Mouse (Mus musculus) lung, adult 2 months (tissue): ENCODE data around the gene Ptprm. TPM values are rescaled to one million over a fixed set of nuclear protein-coding genes. Genes with fewer than 3 reads are reported as not detected.

ENCODE experiments used
- DNase-seq: peaks from one replicate; pipeline ENCODE4 v3.0.0; 2022
- H3K4me1 ChIP-seq: fragments of 200-500 bp; 2 replicates; pipeline ENCODE4 v1.6.1; 2011; ENCODE audit warnings: low read length; ENCODE audit not compliant: control insufficient read depth, insufficient read depth
- H3K4me3 ChIP-seq: fragments of 200-500 bp; replicated peaks from 2 replicates; pipeline ENCODE3; 2011; ENCODE audit warnings: low read depth, mild to moderate bottlenecking, control low read depth, low read length; ENCODE audit errors: extremely low read depth
- CTCF ChIP-seq: fragments of 200-500 bp; IDR thresholded peaks from 2 replicates; pipeline ENCODE4 v1.5.1; 2011; ENCODE audit warnings: mild to moderate bottlenecking, low read length, control low read depth; ENCODE audit not compliant: insufficient read depth
- POLR2A ChIP-seq: fragments of 200-500 bp; IDR thresholded peaks from 2 replicates; pipeline ENCODE4 v1.6.1; 2011; ENCODE audit warnings: low read depth, mild to moderate bottlenecking, control low read depth, low read length, borderline replicate concordance; ENCODE audit errors: extremely low read depth
- WGBS: fragments of 180-500 bp; shearing (Covaris S2); methylation state at CpG from one replicate; pipeline ENCODE4 v1.1.7; 2018; 5-methylcytosine and 5-hydroxymethylcytosine counted together
- polyA plus RNA-seq: library from polyadenylated mRNA; depleted of rRNA; stranded (reverse); fragments of >200 nt; gene quantifications from 2 replicates; pipeline ENCODE4 v1.2.3, GENCODE M21; 2012

Ptprm gene
- polyA plus RNA-seq, 1 experiment, result 69.9 TPM

DNA sequence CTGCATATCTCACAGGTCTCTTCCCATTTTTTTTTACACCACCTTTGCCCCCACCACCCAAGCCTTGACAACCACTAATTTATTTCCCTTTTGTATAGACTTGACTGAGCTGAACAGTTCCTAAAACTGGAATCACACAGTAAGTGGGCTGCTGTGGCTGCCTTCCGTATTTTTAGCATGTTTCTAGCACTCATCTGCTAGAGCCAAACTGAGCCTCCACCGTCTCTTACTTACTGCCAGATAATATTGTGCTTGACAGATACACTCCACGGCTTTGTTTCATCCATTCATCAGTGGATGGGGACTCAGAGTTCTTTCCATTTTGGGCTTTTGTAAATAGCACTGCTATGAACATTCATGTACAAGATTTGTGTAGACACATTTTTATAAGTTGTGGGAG lies 381.3 kb downstream of the Ptprm start:
- no peak overlapping the region for H3K4me3 ChIP-seq
- no peaks in the 10 kb centered on the region for H3K4me1 ChIP-seq
- TF ChIP-seq CTCF (no peak), POLR2A (no peak)
- DNase-seq, result no peak
- 69% methylated on average over 3 of the region's 3 CpGs for WGBS

DNA sequence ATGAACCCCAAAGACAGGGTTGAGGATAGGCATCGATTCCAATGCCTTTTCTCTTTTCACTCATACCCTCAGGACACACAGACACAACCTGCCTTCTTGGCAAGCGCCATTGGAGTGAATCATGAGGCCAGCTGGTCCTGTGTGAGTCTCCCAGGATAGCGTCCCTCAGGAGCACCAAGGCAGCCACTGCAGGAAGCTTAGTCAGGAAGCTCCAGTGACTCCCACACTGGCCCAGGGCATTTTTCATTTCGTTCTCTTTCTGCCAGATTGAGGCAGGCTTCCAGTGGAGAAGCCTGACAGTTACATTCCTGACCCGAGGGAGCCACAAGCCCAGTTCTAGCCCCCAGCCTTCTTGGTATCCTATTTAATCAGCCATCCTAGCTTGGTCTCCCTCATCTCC lies 393.3 kb downstream of the Ptprm start:
- H3K4me3 ChIP-seq, result no peak overlapping the region
- 0 out of 2 replicates have a peak, but pooled peaks cover 2% of the 10 kb centered on the region for H3K4me1 ChIP-seq
- DNase-seq, result no peak
- WGBS, result 50% methylated on average over 5 of the region's 5 CpGs
- TF ChIP-seq CTCF (no peak), POLR2A (no peak)

DNA sequence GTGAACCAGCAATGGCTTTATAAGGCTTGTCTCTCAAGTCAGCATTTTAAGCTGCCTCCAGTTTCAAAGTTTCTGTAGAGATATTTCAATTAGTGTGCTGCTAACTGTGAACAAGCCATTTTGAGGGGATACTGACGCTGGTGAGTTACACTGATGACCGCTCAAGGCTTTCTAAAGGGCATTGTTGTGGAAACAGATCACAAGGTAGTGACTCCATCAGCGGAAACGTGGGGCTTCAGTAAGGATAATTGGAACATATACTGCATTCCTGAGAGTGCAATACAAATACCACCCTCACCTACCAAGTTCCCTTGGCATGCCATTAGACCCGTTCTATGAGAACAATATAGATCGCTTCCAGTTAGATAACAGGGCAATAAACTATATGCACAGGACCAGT lies 393.7 kb downstream of the Ptprm start:
- Histone ChIP-seq H3K4me1 (0 out of 2 replicates have a peak, but pooled peaks cover 2% of the 10 kb centered on the region), H3K4me3 (no peak overlapping the region)
- WGBS, result 81% methylated on average over 6 of the region's 6 CpGs
- TF ChIP-seq CTCF (no peak), POLR2A (no peak)
- DNase-seq, result no peak

DNA sequence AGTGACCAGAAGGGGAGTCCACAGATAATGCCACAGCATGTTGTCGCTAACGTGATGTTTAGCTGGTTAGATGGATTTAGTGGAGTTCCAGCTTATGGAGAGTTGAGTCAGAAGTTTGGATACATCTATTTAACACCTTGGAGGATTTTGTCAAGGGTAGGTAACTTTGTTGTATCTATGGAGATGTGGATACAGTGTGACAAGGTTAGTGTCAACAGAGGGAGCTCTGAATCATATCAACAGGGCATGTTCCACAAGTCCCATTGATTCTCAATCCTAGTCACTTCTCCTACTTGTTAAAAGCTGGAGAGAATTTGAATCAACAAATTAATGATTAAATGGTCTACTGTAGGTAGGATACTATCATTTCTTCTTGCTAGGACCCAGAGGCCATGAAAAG lies 394.4 kb downstream of the Ptprm start:
- H3K4me3 ChIP-seq, result no peak overlapping the region
- no peak for TF ChIP-seq CTCF
- no peak for TF ChIP-seq POLR2A
- 0 out of 2 replicates have a peak, but pooled peaks cover 2% of the 10 kb centered on the region for H3K4me1 ChIP-seq
- WGBS, result 98% methylated on average over 2 of the region's 2 CpGs
- DNase-seq, result no peak

DNA sequence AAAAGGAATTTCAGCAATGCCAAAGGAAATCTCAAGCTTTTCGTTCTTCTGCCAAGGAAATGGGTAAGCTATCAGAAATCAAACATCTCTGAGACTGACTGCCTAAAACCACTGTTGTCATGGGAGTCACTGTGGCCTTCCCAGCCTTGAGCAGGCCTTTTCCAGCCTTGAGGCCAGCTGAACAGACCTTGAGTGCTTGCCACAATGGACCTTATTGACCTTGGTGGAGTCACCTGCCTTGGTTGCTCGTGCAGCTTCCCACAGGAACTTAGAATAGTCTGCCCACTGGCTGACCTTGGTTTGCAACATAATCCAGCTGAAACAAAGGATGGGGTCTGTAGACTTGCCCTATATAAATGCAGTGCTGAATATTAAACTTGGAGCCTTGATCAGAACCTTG lies 395.5 kb downstream of the Ptprm start:
- 67% methylated on average over 2 of the region's 2 CpGs for WGBS
- no peak for DNase-seq
- H3K4me3 ChIP-seq, result no peak overlapping the region
- 0 out of 2 replicates have a peak, but pooled peaks cover 2% of the 10 kb centered on the region for H3K4me1 ChIP-seq
- TF ChIP-seq POLR2A (no peak), CTCF (no peak)

DNA sequence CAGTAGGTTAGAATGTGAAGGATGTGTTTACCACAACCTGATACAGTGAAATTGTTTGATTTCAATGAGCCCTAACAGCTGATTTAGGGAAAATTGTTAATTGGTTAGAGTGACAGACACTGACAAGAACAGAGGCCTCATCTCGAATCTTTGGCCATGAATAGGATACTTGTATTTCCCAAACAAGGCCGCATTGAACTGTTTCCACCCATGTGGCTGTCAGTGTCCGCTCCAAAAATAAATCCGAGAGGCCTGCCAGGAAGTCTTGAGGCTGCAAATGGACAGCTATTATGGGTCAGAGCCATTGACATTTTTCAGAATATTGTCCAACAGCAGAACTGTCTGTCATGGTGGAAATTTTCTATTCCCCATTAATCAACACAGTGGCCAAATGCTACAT lies 409.8 kb downstream of the Ptprm start:
- 50% methylated on average over 4 of the region's 4 CpGs for whole genome bisulfite sequencing
- Histone ChIP-seq H3K4me3 (no peak overlapping the region), H3K4me1 (no peaks in the 10 kb centered on the region)
- no peak for TF ChIP-seq CTCF
- no peak for TF ChIP-seq POLR2A
- DNase-seq, result no peak

DNA sequence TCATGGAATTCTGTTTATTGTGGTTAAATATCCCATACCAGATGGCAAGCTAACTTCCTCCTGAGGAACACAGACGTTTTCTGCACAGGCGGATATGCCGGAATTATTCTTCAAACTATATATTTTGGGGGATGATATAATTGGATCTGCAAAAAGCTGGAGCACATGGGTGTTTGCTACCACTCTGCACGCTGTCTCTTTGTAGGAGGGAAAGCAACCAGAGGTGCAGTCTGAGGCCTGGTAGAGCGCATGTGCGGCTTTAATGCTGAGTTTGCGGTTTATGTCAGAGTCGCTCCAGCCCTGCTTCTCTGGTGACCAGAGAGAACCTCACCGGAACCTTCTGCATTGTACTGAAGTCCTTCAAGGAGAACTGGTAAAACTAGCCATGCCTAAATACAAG lies 410.7 kb downstream of the Ptprm start:
- no peak for DNase-seq
- Histone ChIP-seq H3K4me3 (no peak overlapping the region), H3K4me1 (no peaks in the 10 kb centered on the region)
- TF ChIP-seq POLR2A (no peak), CTCF (no peak)
- 90% methylated on average over 9 of the region's 9 CpGs for WGBS

DNA sequence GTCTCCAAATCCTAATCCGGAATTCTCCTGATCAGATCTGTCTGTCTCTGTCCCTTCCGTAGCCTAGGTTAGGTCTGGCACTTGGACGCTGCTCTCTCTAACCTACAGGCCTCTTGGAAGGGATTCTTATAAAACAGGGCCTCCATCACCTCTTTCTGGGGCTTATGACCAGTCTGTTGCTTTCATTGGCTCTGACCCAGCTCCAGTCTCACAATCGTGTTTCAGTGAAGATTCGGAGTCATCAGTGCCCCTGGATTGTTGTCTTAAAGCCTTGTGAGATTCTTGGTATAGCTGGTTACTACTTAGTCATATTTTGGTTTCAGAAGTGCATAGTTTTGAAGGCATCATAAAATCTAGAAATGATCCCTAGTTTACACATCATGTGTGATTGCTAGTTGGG lies 428.6 kb downstream of the Ptprm start:
- DNase-seq, result no peak
- H3K4me3 ChIP-seq, result no peak overlapping the region
- no peaks in the 10 kb centered on the region for H3K4me1 ChIP-seq
- WGBS, result 90% methylated on average over 5 of the region's 5 CpGs
- no peak for TF ChIP-seq POLR2A
- TF ChIP-seq CTCF, result no peak

DNA sequence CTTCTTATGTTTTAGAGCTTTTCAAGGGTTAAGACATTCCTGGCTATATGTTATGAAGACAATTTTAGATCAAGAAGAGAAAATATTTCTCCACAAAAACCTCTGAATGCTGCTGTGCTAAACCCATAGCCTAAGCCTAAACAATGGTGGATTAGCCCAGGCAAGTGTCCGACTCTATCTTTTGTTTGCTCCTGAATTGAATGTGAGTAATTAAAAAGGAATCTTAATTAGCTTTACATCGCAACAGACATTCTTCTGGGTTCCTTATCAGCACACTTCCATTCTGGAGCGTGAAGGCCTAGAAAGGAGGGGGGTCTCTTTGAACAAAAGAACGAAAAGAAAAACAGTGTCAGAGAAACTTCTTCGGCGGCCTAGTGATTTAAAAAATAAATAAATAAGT lies 439.6 kb downstream of the Ptprm start:
- H3K4me3 ChIP-seq, result no peak overlapping the region
- TF ChIP-seq POLR2A (no peak), CTCF (no peak)
- no peak for DNase-seq
- H3K4me1 ChIP-seq, result no peaks in the 10 kb centered on the region
- 61% methylated on average over 6 of the region's 6 CpGs for whole genome bisulfite sequencing

DNA sequence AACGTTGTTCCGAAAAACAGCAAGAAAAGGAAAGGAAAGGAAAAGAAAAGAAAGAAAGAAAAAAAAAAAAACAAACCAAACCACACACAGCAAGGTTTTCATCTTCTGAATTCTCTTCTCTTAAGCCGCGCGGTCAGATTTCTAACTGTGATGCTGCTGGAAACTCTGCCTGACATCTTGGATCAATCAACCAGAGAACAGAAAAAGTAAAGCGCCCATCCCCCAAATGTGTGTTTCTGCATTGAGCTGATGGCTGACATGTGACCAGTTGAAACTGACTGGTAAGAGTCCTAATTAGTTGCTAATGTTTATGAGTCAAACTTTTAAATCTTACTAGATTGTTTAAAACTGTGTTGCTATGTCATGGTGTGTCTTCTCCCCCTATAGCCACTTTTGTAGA lies 441.7 kb downstream of the Ptprm start:
- TF ChIP-seq CTCF (no peak), POLR2A (no peak)
- Histone ChIP-seq H3K4me3 (no peak overlapping the region), H3K4me1 (no peaks in the 10 kb centered on the region)
- 82% methylated on average over 6 of the region's 6 CpGs for WGBS
- DNase-seq, result no peak

DNA sequence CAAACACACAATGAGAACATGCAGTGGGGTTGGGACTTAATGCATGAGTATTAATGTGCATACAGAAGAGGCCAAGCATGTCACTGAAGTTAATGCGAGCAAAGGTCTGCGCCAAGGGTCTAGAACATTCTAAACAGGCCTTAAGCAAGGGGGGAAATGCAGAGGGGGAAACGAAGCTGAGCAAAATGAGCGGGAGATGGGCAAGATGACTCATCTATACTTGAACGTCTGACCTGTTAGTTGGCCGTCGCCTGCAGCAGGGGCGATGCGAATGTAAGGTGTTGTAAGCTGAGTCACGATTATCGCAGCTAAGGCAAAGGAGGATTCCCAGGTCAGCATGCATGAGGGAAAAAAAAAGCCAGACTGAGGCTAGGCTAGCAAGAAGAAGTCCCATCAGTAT lies 442.1 kb downstream of the Ptprm start:
- no peaks in the 10 kb centered on the region for H3K4me1 ChIP-seq
- no peak for TF ChIP-seq POLR2A
- TF ChIP-seq CTCF, result no peak
- DNase-seq, result no peak
- no peak overlapping the region for H3K4me3 ChIP-seq
- 80% methylated on average over 11 of the region's 11 CpGs for WGBS
